Mouse (Mus musculus): ENCODE data around the gene Chchd6.

GRCm38 (mm10) chr6:89402406-89402805 lies 193.0 kb downstream of the Chchd6 start:
- TF ChIP-seq CTCF (IDR thresholded peaks at IDR 0.05; ENCODE audit: low read depth, low read length) (no peak), GATA1 (IDR thresholded peaks at IDR 0.05; ENCODE audit: borderline replicate concordance, low read length) (no peak), TAL1 (conservative IDR thresholded peaks at IDR 0.05; ENCODE audit: low read depth, low read length) (no peak), POLR2AphosphoS5 (IDR thresholded peaks at IDR 0.05; ENCODE audit: insufficient replicate concordance, low read depth, low read length) (no peak), GATA2 (IDR thresholded peaks at IDR 0.05; ENCODE audit: borderline replicate concordance, low read depth, low read length) (no peak)

All from G1E (cell line).